Mouse (Mus musculus) bone marrow, adult 2 months (tissue): ENCODE results near the gene Cnpy3.

Experiments
- CTCF ChIP-seq: fragments of 200-500 bp; IDR thresholded peaks from 2 replicates; pipeline ENCODE4 v1.5.1; 2011; ENCODE audit warnings: low read length, control low read depth; ENCODE audit not compliant: control insufficient read depth, insufficient read depth
- POLR2A ChIP-seq: fragments of 200-500 bp; IDR thresholded peaks from 2 replicates; pipeline ENCODE4 v1.6.1; 2011; ENCODE audit warnings: low read depth, mild to moderate bottlenecking, control low read depth, low read length, borderline replicate concordance; ENCODE audit not compliant: control insufficient read depth

- TF ChIP-seq CTCF = no peak
- TF ChIP-seq POLR2A = no peak
These were observed 52.8 kb downstream of the Cnpy3 start for GRCm38 (mm10) chr17:46699245-46699644.
